Mouse (Mus musculus) forebrain, embryonic 14.5 days (tissue): Measurements from ENCODE around the gene 0610009B22Rik. TPM values are rescaled to one million over a fixed set of nuclear protein-coding genes. Genes with fewer than 3 reads are reported as not detected.

Experiments used
- ATAC-seq: fragments of 200-750 bp; cut with Nextera tagmentation; 2 replicates; pipeline ENCODE4 v1.8.0; 2017; ENCODE audit warnings: mild to moderate bottlenecking, moderate library complexity
- DNase-seq: peaks from one replicate; pipeline ENCODE4 v3.0.0-alpha.2; 2015; ENCODE audit warnings: low spot score
- H3K27ac ChIP-seq: fragments of 300-500 bp; sonication (generic); 2 replicates; pipeline ENCODE4 v1.5.1; 2014; ENCODE audit warnings: low read depth, mild to moderate bottlenecking, control low read depth, low read length, moderate library complexity
- H3K27me3 ChIP-seq: fragments of 300-500 bp; sonication (generic); replicated peaks from 2 replicates; pipeline ENCODE4 v1.6.1; 2014; ENCODE audit warnings: low read length, control low read depth, mixed read lengths; ENCODE audit not compliant: control insufficient read depth, insufficient read depth
- H3K36me3 ChIP-seq: fragments of 300-500 bp; sonication (generic); 2 replicates; pipeline ENCODE4 v1.6.1; 2014; ENCODE audit warnings: low read length, control low read depth; ENCODE audit not compliant: control insufficient read depth, insufficient read depth
- H3K4me1 ChIP-seq: fragments of 300-500 bp; sonication (generic); 2 replicates; pipeline ENCODE4 v1.6.1; 2014; ENCODE audit warnings: antibody characterized with exemption, low read length, control low read depth; ENCODE audit not compliant: control insufficient read depth, insufficient read depth
- H3K4me2 ChIP-seq: fragments of 300-500 bp; sonication (generic); 2 replicates; pipeline ENCODE4 v1.6.1; 2014; ENCODE audit warnings: mild to moderate bottlenecking, control low read depth, low read length
- H3K4me3 ChIP-seq: fragments of 300-500 bp; sonication (generic); 2 replicates; pipeline ENCODE4 v1.5.1; 2014; ENCODE audit warnings: low read depth, low read length, control low read depth
- H3K9ac ChIP-seq: fragments of 300-500 bp; sonication (generic); 2 replicates; pipeline ENCODE4 v1.6.1; 2014; ENCODE audit warnings: mild to moderate bottlenecking, low read length, control low read depth, moderate library complexity
- H3K9me3 ChIP-seq: fragments of 300-500 bp; sonication (generic); replicated peaks from 2 replicates; pipeline ENCODE4 v1.6.1; 2016; ENCODE audit warnings: low read length, control low read depth, mixed read lengths; ENCODE audit not compliant: control insufficient read depth
- WGBS: fragments of 180-500 bp; shearing (Covaris S2); extraction: QIAGEN DNeasy Blood & Tissue Kit; methylation state at CpG from one replicate; pipeline ENCODE4 v1.1.7; 2014; 5-methylcytosine and 5-hydroxymethylcytosine counted together
- polyA plus RNA-seq: library from polyadenylated mRNA; unstranded; fragments of >200 nt; fragmentation: Nextera tagmentation; extraction: Ambion mirVana; gene quantifications from 2 replicates; pipeline ENCODE4 v1.2.1, GENCODE M21; 2014

Gene 0610009B22Rik
- polyA plus RNA-seq, 1 experiment from 2014 or later = 108 TPM

- under 1% methylated on average over 61 of the region's 61 CpGs for WGBS
- peak; percentile 93 for ATAC-seq
- Histone ChIP-seq H3K4me3 (peak within 1 kb of the TSS; percentile 70), H3K9ac (peak within 1 kb of the TSS; percentile 80), H3K4me1 (0 out of 2 replicates have a peak, but pooled peaks cover 9% of the 10 kb centered on the region), H3K4me2 (peak within 1 kb of the TSS; percentile 79), H3K36me3 (peaks cover 8% of the 10 kb centered on the region; the same call in 1 of the 2 replicates), H3K9me3 (no peaks in the 10 kb centered on the region), H3K27me3 (no peaks in the 10 kb centered on the region), H3K27ac (peak within 1 kb of the TSS; percentile 79)
- peak; percentile 94 for DNase-seq
Observed at GRCm38 (mm10) chr11:51635525-51636322, 53.0 kb downstream of the 0610009B22Rik start, which contains the start of gene Rmnd5b. Gene Rmnd5b, minus strand, starts transcription at chr11:51635896.

Other genes starting within 250 kb of the 0610009B22Rik start
- 9.2 and 9.7 TPM in 2 replicates for gene Phykpl, start 104.1 kb downstream of the 0610009B22Rik start, polyA plus RNA-seq
- 545 and 644 TPM in 2 replicates for gene Hnrnpab, start 82.0 kb downstream of the 0610009B22Rik start, polyA plus RNA-seq
- 114 and 150 TPM in 2 replicates for gene Nhp2, start 69.1 kb downstream of the 0610009B22Rik start, polyA plus RNA-seq
- 77.0 and 86.4 TPM in 2 replicates for gene Rmnd5b, start 53.0 kb downstream of the 0610009B22Rik start, polyA plus RNA-seq
- gene N4bp3, start 38.0 kb downstream of the 0610009B22Rik start, polyA plus RNA-seq = 6.6 and 9.9 TPM in 2 replicates
- gene D930048N14Rik, start 37.9 kb downstream of the 0610009B22Rik start, polyA plus RNA-seq = 0.44 and 0.61 TPM in 2 replicates
- gene Sec24a, start 74.8 kb upstream of the 0610009B22Rik start, polyA plus RNA-seq = 7.5 and 11.6 TPM in 2 replicates
- 179 and 184 TPM in 2 replicates for gene Sar1b, start 74.8 kb upstream of the 0610009B22Rik start, polyA plus RNA-seq
- gene Jade2, start 168.8 kb upstream of the 0610009B22Rik start, polyA plus RNA-seq = 0.20 and 0.23 TPM in 2 replicates